Mouse (Mus musculus): ENCODE measurements around the gene Ttll12. TPM values are rescaled to one million over a fixed set of nuclear protein-coding genes. Genes with fewer than 3 reads are reported as not detected.

The Ttll12 gene
- polyA plus RNA-seq, 1 experiment from 2014 or later: 44.3 TPM

GRCm38 (mm10) chr15:83553831-83554230 is 41.1 kb downstream of the Ttll12 start:
- Histone ChIP-seq H3K9ac (no peak overlapping the region), H3K36me3 (peaks cover 30% of the 10 kb centered on the region), H3K9me3 (replicated peaks) (no peaks in the 10 kb centered on the region), H3K4me3 (no peak overlapping the region), H3K4me2 (replicated peaks) (no peak overlapping the region), H3K27me3 (no peaks in the 10 kb centered on the region), H3K27ac (no peak overlapping the region), H3K4me1 (peaks cover 7% of the 10 kb centered on the region)
- no peak for ATAC-seq (ENCODE audit: low FRiP score)

- Histone ChIP-seq H3K9me3 (replicated peaks) (no peaks in the 10 kb centered on the region), H3K27me3 (no peaks in the 10 kb centered on the region), H3K4me1 (peaks cover 7% of the 10 kb centered on the region), H3K27ac (no peak overlapping the region), H3K9ac (no peak overlapping the region), H3K36me3 (peaks cover 67% of the 10 kb centered on the region), H3K4me2 (replicated peaks) (no peak overlapping the region), H3K4me3 (no peak overlapping the region)
- 77% methylated on average over 2 of the region's 2 CpGs for WGBS
- no peak for ATAC-seq (ENCODE audit: low FRiP score)
These were observed 44.8 kb downstream of the Ttll12 start for GRCm38 (mm10) chr15:83550137-83550536.

GRCm38 (mm10) chr15:83547144-83547543 is 47.8 kb downstream of the Ttll12 start:
- H3K9me3 ChIP-seq (replicated peaks): no peaks in the 10 kb centered on the region
- H3K27me3 ChIP-seq: no peaks in the 10 kb centered on the region
- no peaks in the 10 kb centered on the region for H3K4me1 ChIP-seq
- 89% methylated on average over 8 of the region's 8 CpGs for WGBS
- H3K4me2 ChIP-seq (replicated peaks): no peak overlapping the region
- peaks cover 64% of the 10 kb centered on the region for H3K36me3 ChIP-seq
- no peak overlapping the region for H3K4me3 ChIP-seq
- no peak overlapping the region for H3K27ac ChIP-seq
- no peak overlapping the region for H3K9ac ChIP-seq
- ATAC-seq (ENCODE audit: low FRiP score): no peak

- H3K36me3 ChIP-seq: peaks cover 60% of the 10 kb centered on the region
- no peak for ATAC-seq (ENCODE audit: low FRiP score)
- H3K27ac ChIP-seq: no peak overlapping the region
- no peaks in the 10 kb centered on the region for H3K4me1 ChIP-seq
- H3K4me3 ChIP-seq: no peak overlapping the region
- H3K4me2 ChIP-seq (replicated peaks): no peak overlapping the region
- no peak overlapping the region for H3K9ac ChIP-seq
- no peaks in the 10 kb centered on the region for H3K27me3 ChIP-seq
- H3K9me3 ChIP-seq (replicated peaks): no peaks in the 10 kb centered on the region
- WGBS: 90% methylated on average over 7 of the region's 7 CpGs
These were observed 48.9 kb downstream of the Ttll12 start for GRCm38 (mm10) chr15:83546029-83546428.

- ATAC-seq (ENCODE audit: low FRiP score): no peak
- Histone ChIP-seq H3K9me3 (replicated peaks) (no peaks in the 10 kb centered on the region), H3K4me1 (no peaks in the 10 kb centered on the region), H3K4me2 (replicated peaks) (no peak overlapping the region), H3K36me3 (peaks cover 17% of the 10 kb centered on the region), H3K9ac (no peak overlapping the region), H3K27ac (no peak overlapping the region), H3K27me3 (no peaks in the 10 kb centered on the region), H3K4me3 (no peak overlapping the region)
- WGBS: 87% methylated on average over 9 of the region's 9 CpGs
These were observed 53.2 kb downstream of the Ttll12 start for GRCm38 (mm10) chr15:83541647-83542287.

GRCm38 (mm10) chr15:83539905-83540304 is 55.1 kb downstream of the Ttll12 start:
- Histone ChIP-seq H3K4me3 (no peak overlapping the region), H3K4me2 (replicated peaks) (no peak overlapping the region), H3K27me3 (no peaks in the 10 kb centered on the region), H3K9ac (no peak overlapping the region), H3K27ac (no peak overlapping the region), H3K36me3 (no peaks in the 10 kb centered on the region), H3K4me1 (no peaks in the 10 kb centered on the region), H3K9me3 (replicated peaks) (no peaks in the 10 kb centered on the region)
- 80% methylated on average over 4 of the region's 4 CpGs for WGBS
- no peak for ATAC-seq (ENCODE audit: low FRiP score)

GRCm38 (mm10) chr15:83538855-83539254 is 56.1 kb downstream of the Ttll12 start:
- Histone ChIP-seq H3K27ac (no peak overlapping the region), H3K9me3 (replicated peaks) (no peaks in the 10 kb centered on the region), H3K9ac (no peak overlapping the region), H3K27me3 (no peaks in the 10 kb centered on the region), H3K4me2 (replicated peaks) (no peak overlapping the region), H3K4me1 (no peaks in the 10 kb centered on the region), H3K4me3 (no peak overlapping the region), H3K36me3 (no peaks in the 10 kb centered on the region)
- WGBS: 94% methylated on average over 2 of the region's 2 CpGs
- no peak for ATAC-seq (ENCODE audit: low FRiP score)

- Histone ChIP-seq H3K27ac (no peak overlapping the region), H3K4me3 (no peak overlapping the region), H3K4me1 (no peaks in the 10 kb centered on the region), H3K27me3 (no peaks in the 10 kb centered on the region), H3K9ac (no peak overlapping the region), H3K4me2 (replicated peaks) (no peak overlapping the region), H3K36me3 (no peaks in the 10 kb centered on the region), H3K9me3 (replicated peaks) (no peaks in the 10 kb centered on the region)
- 91% methylated on average over 6 of the region's 6 CpGs for WGBS
- ATAC-seq (ENCODE audit: low FRiP score): no peak
These were observed 59.1 kb downstream of the Ttll12 start for GRCm38 (mm10) chr15:83535890-83536231.

GRCm38 (mm10) chr15:83534960-83535889 is 59.7 kb downstream of the Ttll12 start:
- ATAC-seq (ENCODE audit: low FRiP score): no peak
- no peaks in the 10 kb centered on the region for H3K4me1 ChIP-seq
- WGBS: 79% methylated on average over 17 of the region's 17 CpGs
- H3K4me2 ChIP-seq (replicated peaks): no peak overlapping the region
- H3K27me3 ChIP-seq: no peaks in the 10 kb centered on the region
- H3K4me3 ChIP-seq: no peak overlapping the region
- no peaks in the 10 kb centered on the region for H3K9me3 ChIP-seq (replicated peaks)
- no peak overlapping the region for H3K27ac ChIP-seq
- no peaks in the 10 kb centered on the region for H3K36me3 ChIP-seq
- no peak overlapping the region for H3K9ac ChIP-seq

- ATAC-seq (ENCODE audit: low FRiP score): no peak
- peaks cover 18% of the 10 kb centered on the region for H3K27me3 ChIP-seq
- H3K4me3 ChIP-seq: no peak overlapping the region
- H3K9me3 ChIP-seq (replicated peaks): no peaks in the 10 kb centered on the region
- H3K9ac ChIP-seq: no peak overlapping the region
- no peak overlapping the region for H3K4me2 ChIP-seq (replicated peaks)
- H3K36me3 ChIP-seq: no peaks in the 10 kb centered on the region
- H3K4me1 ChIP-seq: no peaks in the 10 kb centered on the region
- no peak overlapping the region for H3K27ac ChIP-seq
- WGBS: 79% methylated on average over 7 of the region's 7 CpGs
These were observed 62.4 kb downstream of the Ttll12 start for GRCm38 (mm10) chr15:83532606-83533005.

GRCm38 (mm10) chr15:83531961-83532469 is 62.9 kb downstream of the Ttll12 start:
- peaks cover 24% of the 10 kb centered on the region for H3K27me3 ChIP-seq
- 82% methylated on average over 5 of the region's 5 CpGs for WGBS
- no peak overlapping the region for H3K4me3 ChIP-seq
- no peak overlapping the region for H3K4me2 ChIP-seq (replicated peaks)
- no peak for ATAC-seq (ENCODE audit: low FRiP score)
- no peaks in the 10 kb centered on the region for H3K36me3 ChIP-seq
- peaks cover 4% of the 10 kb centered on the region for H3K4me1 ChIP-seq
- no peak overlapping the region for H3K27ac ChIP-seq
- H3K9me3 ChIP-seq (replicated peaks): no peaks in the 10 kb centered on the region
- no peak overlapping the region for H3K9ac ChIP-seq

- Histone ChIP-seq H3K27ac (no peak overlapping the region), H3K27me3 (peaks cover 34% of the 10 kb centered on the region), H3K36me3 (no peaks in the 10 kb centered on the region), H3K4me1 (peaks cover 15% of the 10 kb centered on the region), H3K4me2 (replicated peaks) (no peak overlapping the region), H3K4me3 (no peak overlapping the region), H3K9ac (no peak overlapping the region), H3K9me3 (replicated peaks) (no peaks in the 10 kb centered on the region)
- WGBS: 83% methylated on average over 6 of the region's 6 CpGs
- no peak for ATAC-seq (ENCODE audit: low FRiP score)
These were observed 64.3 kb downstream of the Ttll12 start for GRCm38 (mm10) chr15:83530688-83531087.
